Mouse (Mus musculus): ENCODE measurements at regions not wholly inside any gene's neighbourhood (a gene's known extent, or its start where the extent isn't known, plus 50 kb on each side); places are given as distances from the start of the nearest gene placed in this dataset.

GRCm38 (mm10) chr9:76896347-76896746, 149.2 kb downstream of the Tinag start:
- DNase-seq (ENCODE audit: low read depth), result no peak
- TF ChIP-seq CTCF (IDR thresholded peaks at IDR 0.05; ENCODE audit: borderline replicate concordance, extremely low read depth, insufficient read depth, insufficient read length), result no peak
- TF ChIP-seq POLR2A (IDR thresholded peaks at IDR 0.05; ENCODE audit: borderline replicate concordance, extremely low read depth, insufficient read depth, insufficient read length, poor library complexity, severe bottlenecking), result no peak

GRCm38 (mm10) chr9:76881830-76882229, 163.8 kb downstream of the Tinag start:
- no peak for TF ChIP-seq POLR2A (IDR thresholded peaks at IDR 0.05; ENCODE audit: borderline replicate concordance, extremely low read depth, insufficient read depth, insufficient read length, poor library complexity, severe bottlenecking)
- no peak for TF ChIP-seq CTCF (IDR thresholded peaks at IDR 0.05; ENCODE audit: borderline replicate concordance, extremely low read depth, insufficient read depth, insufficient read length)
- no peak for DNase-seq (ENCODE audit: low read depth)

- no peak for DNase-seq (ENCODE audit: low read depth)
- TF ChIP-seq CTCF (IDR thresholded peaks at IDR 0.05; ENCODE audit: borderline replicate concordance, extremely low read depth, insufficient read depth, insufficient read length), result no peak
- no peak for TF ChIP-seq POLR2A (IDR thresholded peaks at IDR 0.05; ENCODE audit: borderline replicate concordance, extremely low read depth, insufficient read depth, insufficient read length, poor library complexity, severe bottlenecking)
Measured at GRCm38 (mm10) chr9:76876020-76876419, 169.6 kb downstream of the Tinag start.

DNA sequence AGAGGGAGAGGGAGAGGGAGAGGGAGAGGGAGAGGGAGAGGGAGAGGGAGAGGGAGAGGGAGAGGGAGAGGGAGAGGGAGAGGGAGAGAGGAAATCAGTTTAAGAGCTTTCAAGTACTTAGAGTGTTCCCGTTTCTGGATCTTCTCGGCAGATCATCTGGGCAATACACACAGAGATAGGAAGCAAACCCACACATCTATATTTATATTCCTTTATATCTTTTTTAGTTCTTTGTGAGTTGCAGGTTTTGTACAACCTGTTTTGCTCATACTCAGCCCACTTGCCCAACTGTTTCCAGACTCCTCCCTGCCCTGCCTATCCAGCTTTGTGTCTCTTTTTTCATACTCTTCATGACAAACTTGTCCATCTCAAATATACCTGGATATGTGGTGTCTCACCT, 173.2 kb downstream of the Tinag start:
- TF ChIP-seq CTCF (IDR thresholded peaks at IDR 0.05; ENCODE audit: borderline replicate concordance, extremely low read depth, insufficient read depth, insufficient read length) (no peak), POLR2A (IDR thresholded peaks at IDR 0.05; ENCODE audit: borderline replicate concordance, extremely low read depth, insufficient read depth, insufficient read length, poor library complexity, severe bottlenecking) (no peak)
- DNase-seq (ENCODE audit: low read depth), result no peak

- TF ChIP-seq CTCF (IDR thresholded peaks at IDR 0.05; ENCODE audit: borderline replicate concordance, extremely low read depth, insufficient read depth, insufficient read length) (no peak), POLR2A (IDR thresholded peaks at IDR 0.05; ENCODE audit: borderline replicate concordance, extremely low read depth, insufficient read depth, insufficient read length, poor library complexity, severe bottlenecking) (no peak)
- DNase-seq (ENCODE audit: low read depth), result no peak
Measured at GRCm38 (mm10) chr9:76869635-76870034, 176.0 kb downstream of the Tinag start.

DNA sequence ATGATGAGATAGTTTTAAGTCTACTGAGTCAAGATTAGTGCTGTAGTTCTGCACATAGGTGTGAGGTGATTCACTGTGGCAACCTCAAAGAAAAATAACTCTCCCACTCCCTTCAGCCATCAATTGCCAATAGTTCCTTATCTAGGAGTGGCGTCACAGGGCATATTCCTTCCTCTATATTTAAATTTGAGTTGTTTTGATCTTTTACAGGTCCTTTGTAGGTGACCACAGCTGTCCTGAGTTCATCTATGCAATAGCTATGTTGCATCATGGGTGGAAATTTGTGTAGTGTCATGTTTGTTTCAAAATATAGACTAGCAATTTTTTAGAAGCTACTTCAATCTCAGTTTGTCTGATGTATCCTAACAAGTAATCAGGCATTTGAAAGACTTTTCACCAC, 177.0 kb downstream of the Tinag start:
- TF ChIP-seq POLR2A (IDR thresholded peaks at IDR 0.05; ENCODE audit: borderline replicate concordance, extremely low read depth, insufficient read depth, insufficient read length, poor library complexity, severe bottlenecking) (no peak), CTCF (IDR thresholded peaks at IDR 0.05; ENCODE audit: borderline replicate concordance, extremely low read depth, insufficient read depth, insufficient read length) (no peak)

GRCm38 (mm10) chr9:76822173-76822572, 223.4 kb downstream of the Tinag start:
- peak; percentile 8 for DNase-seq (ENCODE audit: low read depth)
- TF ChIP-seq CTCF (IDR thresholded peaks at IDR 0.05; ENCODE audit: borderline replicate concordance, extremely low read depth, insufficient read depth, insufficient read length) (no peak), POLR2A (IDR thresholded peaks at IDR 0.05; ENCODE audit: borderline replicate concordance, extremely low read depth, insufficient read depth, insufficient read length, poor library complexity, severe bottlenecking) (no peak)

More for the DNA sequence above, 177.0 kb downstream of the Tinag start:
- no peak for DNase-seq (ENCODE audit: low read depth)

GRCm38 (mm10) chr9:76794951-76795350, 228.0 kb upstream of the Fam83b start:
- DNase-seq (ENCODE audit: low read depth), result no peak
- TF ChIP-seq CTCF (IDR thresholded peaks at IDR 0.05; ENCODE audit: borderline replicate concordance, extremely low read depth, insufficient read depth, insufficient read length) (no peak), POLR2A (IDR thresholded peaks at IDR 0.05; ENCODE audit: borderline replicate concordance, extremely low read depth, insufficient read depth, insufficient read length, poor library complexity, severe bottlenecking) (no peak)

- peak; percentile 14 for DNase-seq (ENCODE audit: low read depth)
- TF ChIP-seq CTCF (IDR thresholded peaks at IDR 0.05; ENCODE audit: borderline replicate concordance, extremely low read depth, insufficient read depth, insufficient read length), result no peak
- TF ChIP-seq POLR2A (IDR thresholded peaks at IDR 0.05; ENCODE audit: borderline replicate concordance, extremely low read depth, insufficient read depth, insufficient read length, poor library complexity, severe bottlenecking), result no peak
Measured at GRCm38 (mm10) chr9:76788654-76789053, 221.7 kb upstream of the Fam83b start.

Data from brain, embryonic 14.5 days (tissue).